Mouse (Mus musculus) adrenal gland, postnatal 10 days (tissue): ENCODE data around the gene Mfap2. TPM values are rescaled to one million over a fixed set of nuclear protein-coding genes. Genes with fewer than 3 reads are reported as not detected.

ENCODE experiments used
- total RNA-seq, 2 experiments: library from RNA; stranded (reverse); gene quantifications; 2 replicates each; pipeline ENCODE4 v1.2.3; 2021

Mfap2 gene
- total RNA-seq, 2 experiments from 2014 or later = 46.9 to 50.7 TPM

Other genes starting within 250 kb of the Mfap2 start
- 1 to 10 TPM; 1.1 to 1.2 TPM for gene Padi4, start 236.2 kb upstream of the Mfap2 start, total RNA-seq
- gene Padi3, start 199.8 kb upstream of the Mfap2 start, total RNA-seq = under 1 TPM in 1 of 2 experiments, not detected in 1; 0.24 TPM
- not detected for gene Padi1, start 164.6 kb upstream of the Mfap2 start, total RNA-seq
- gene Padi2, start 104.1 kb upstream of the Mfap2 start, total RNA-seq = 1 to 10 TPM; 2.4 to 5.5 TPM
- gene Sdhb, start 49.2 kb upstream of the Mfap2 start, total RNA-seq = 100 to 1,000 TPM; 722 to 784 TPM
- 10 to 100 TPM; 31.9 to 39.9 TPM for gene Atp13a2, start 23.5 kb upstream of the Mfap2 start, total RNA-seq
- 10 to 100 TPM in 1 of 2 experiments, 1 to 10 TPM in 1; 6.7 to 13.2 TPM for gene Crocc, start 50.1 kb downstream of the Mfap2 start, total RNA-seq
- gene Necap2, start 67.9 kb downstream of the Mfap2 start, total RNA-seq = 10 to 100 TPM; 54.5 to 57.1 TPM
- not detected for gene Spata21, start 77.9 kb downstream of the Mfap2 start, total RNA-seq
- gene Szrd1, start 129.4 kb downstream of the Mfap2 start, total RNA-seq = 100 to 1,000 TPM; 111 to 115 TPM
- 10 to 100 TPM; 16.6 to 21.2 TPM for gene Fbxo42, start 137.5 kb downstream of the Mfap2 start, total RNA-seq
- gene Rsg1, start 203.5 kb downstream of the Mfap2 start, total RNA-seq = 1 to 10 TPM; 1.5 to 1.7 TPM
- gene Arhgef19, start 229.1 kb downstream of the Mfap2 start, total RNA-seq = 10 to 100 TPM; 29.0 to 31.0 TPM